Mouse (Mus musculus): ENCODE results near the gene Cdc25b. TPM values are rescaled to one million over a fixed set of nuclear protein-coding genes. Genes with fewer than 3 reads are reported as not detected.

The Cdc25b gene
- polyA plus RNA-seq, 2 experiments = 52.1 to 76.4 TPM

GRCm38 (mm10) chr2:131209125-131209795, 22.5 kb downstream of the Cdc25b start:
- DNase-seq (ENCODE audit: low spot score) (no peak), ATAC-seq (ENCODE audit: low FRiP score, low read depth) (no peak)
- H3K9ac ChIP-seq (ENCODE audit: low read depth, low read length, severe bottlenecking) = peak overlapping the region; percentile 71
- H3K27me3 ChIP-seq (ENCODE audit: control insufficient read depth, insufficient read depth, low read length) = no peaks in the 10 kb centered on the region
- peak overlapping the region; percentile 65; the same call in 1 of the 2 replicates for H3K4me2 ChIP-seq (replicated peaks; ENCODE audit: low read depth, low read length, severe bottlenecking)
- no peak for TF ChIP-seq POLR2A (IDR thresholded peaks at IDR 0.05; ENCODE audit: borderline replicate concordance, extremely low read depth, insufficient read depth, insufficient read length)
- H3K36me3 ChIP-seq (ENCODE audit: control insufficient read depth, insufficient read depth, low read length) = peaks cover 8% of the 10 kb centered on the region; the same call in 1 of the 2 replicates
- H3K27ac ChIP-seq (replicated peaks; ENCODE audit: low read depth, low read length) = peak overlapping the region; percentile 82
- H3K4me1 ChIP-seq (ENCODE audit: control insufficient read depth, insufficient read depth, low read length) = peaks cover 16% of the 10 kb centered on the region
- WGBS = 82% methylated on average over 4 of the region's 4 CpGs
- H3K9me3 ChIP-seq (ENCODE audit: control insufficient read depth, low read length) = no peaks in the 10 kb centered on the region
- H3K4me3 ChIP-seq (replicated peaks; ENCODE audit: low read length) = peak overlapping the region; percentile 55

- peak; percentile 10; the same call in 1 of the 2 replicates for TF ChIP-seq POLR2A (IDR thresholded peaks at IDR 0.05; ENCODE audit: borderline replicate concordance, extremely low read depth, insufficient read depth, insufficient read length)
- Histone ChIP-seq H3K9ac (ENCODE audit: low read depth, low read length, severe bottlenecking) (peak overlapping the region; percentile 71), H3K4me1 (ENCODE audit: control insufficient read depth, insufficient read depth, low read length) (peaks cover 7% of the 10 kb centered on the region), H3K36me3 (ENCODE audit: control insufficient read depth, insufficient read depth, low read length) (peaks cover 8% of the 10 kb centered on the region; the same call in 1 of the 2 replicates), H3K4me2 (replicated peaks; ENCODE audit: low read depth, low read length, severe bottlenecking) (peak overlapping the region; percentile 65), H3K27ac (replicated peaks; ENCODE audit: low read depth, low read length) (peak overlapping the region; percentile 82), H3K27me3 (ENCODE audit: control insufficient read depth, insufficient read depth, low read length) (no peaks in the 10 kb centered on the region), H3K4me3 (replicated peaks; ENCODE audit: low read length) (peak overlapping the region; percentile 55), H3K9me3 (ENCODE audit: control insufficient read depth, low read length) (no peaks in the 10 kb centered on the region)
- peak; percentile 97 for ATAC-seq (ENCODE audit: low FRiP score, low read depth)
- peak; percentile 93 for DNase-seq (ENCODE audit: low spot score)
- 2% methylated on average over 50 of the region's 50 CpGs for WGBS
These were observed 23.4 kb downstream of the Cdc25b start for GRCm38 (mm10) chr2:131209969-131210792.

GRCm38 (mm10) chr2:131211026-131211615, 24.4 kb downstream of the Cdc25b start:
- Histone ChIP-seq H3K4me2 (replicated peaks; ENCODE audit: low read depth, low read length, severe bottlenecking) (peak overlapping the region; percentile 65), H3K27ac (replicated peaks; ENCODE audit: low read depth, low read length) (peak overlapping the region; percentile 82; the same call in 1 of the 2 replicates), H3K36me3 (ENCODE audit: control insufficient read depth, insufficient read depth, low read length) (peaks cover 8% of the 10 kb centered on the region; the same call in 1 of the 2 replicates), H3K9ac (ENCODE audit: low read depth, low read length, severe bottlenecking) (peak overlapping the region; percentile 71), H3K4me1 (ENCODE audit: control insufficient read depth, insufficient read depth, low read length) (peaks cover 5% of the 10 kb centered on the region), H3K9me3 (ENCODE audit: control insufficient read depth, low read length) (no peaks in the 10 kb centered on the region), H3K4me3 (replicated peaks; ENCODE audit: low read length) (peak overlapping the region; percentile 55), H3K27me3 (ENCODE audit: control insufficient read depth, insufficient read depth, low read length) (no peaks in the 10 kb centered on the region)
- TF ChIP-seq POLR2A (IDR thresholded peaks at IDR 0.05; ENCODE audit: borderline replicate concordance, extremely low read depth, insufficient read depth, insufficient read length) = no peak
- no peak for DNase-seq (ENCODE audit: low spot score)
- no peak for ATAC-seq (ENCODE audit: low FRiP score, low read depth)
- 67% methylated on average over 9 of the region's 9 CpGs for WGBS

GRCm38 (mm10) chr2:131213773-131214172, 27.0 kb downstream of the Cdc25b start:
- 79% methylated on average over 7 of the region's 7 CpGs for WGBS
- DNase-seq (ENCODE audit: low spot score) = no peak
- H3K9me3 ChIP-seq (ENCODE audit: control insufficient read depth, low read length) = no peaks in the 10 kb centered on the region
- H3K27me3 ChIP-seq (ENCODE audit: control insufficient read depth, insufficient read depth, low read length) = no peaks in the 10 kb centered on the region
- no peak overlapping the region for H3K27ac ChIP-seq (replicated peaks; ENCODE audit: low read depth, low read length)
- no peak for TF ChIP-seq POLR2A (IDR thresholded peaks at IDR 0.05; ENCODE audit: borderline replicate concordance, extremely low read depth, insufficient read depth, insufficient read length)
- H3K4me1 ChIP-seq (ENCODE audit: control insufficient read depth, insufficient read depth, low read length) = peaks cover 5% of the 10 kb centered on the region
- ATAC-seq (ENCODE audit: low FRiP score, low read depth) = no peak
- H3K4me2 ChIP-seq (replicated peaks; ENCODE audit: low read depth, low read length, severe bottlenecking) = no peak overlapping the region
- H3K4me3 ChIP-seq (replicated peaks; ENCODE audit: low read length) = no peak overlapping the region
- H3K36me3 ChIP-seq (ENCODE audit: control insufficient read depth, insufficient read depth, low read length) = peaks cover 8% of the 10 kb centered on the region; the same call in 1 of the 2 replicates
- no peak overlapping the region for H3K9ac ChIP-seq (ENCODE audit: low read depth, low read length, severe bottlenecking)

All from limb, embryonic 14.5 days (tissue).